Mouse (Mus musculus) limb, embryonic 14.5 days (tissue): ENCODE results near the gene Epm2aip1. TPM values are rescaled to one million over a fixed set of nuclear protein-coding genes. Genes with fewer than 3 reads are reported as not detected.

ENCODE experiments used
- ATAC-seq: fragments of 200-750 bp; cut with Nextera tagmentation; 2 replicates; pipeline ENCODE4 v1.8.0; 2017; ENCODE audit warnings: low read depth, moderate number of reproducible peaks, moderate TSS enrichment; ENCODE audit not compliant: low FRiP score
- DNase-seq: peaks from one replicate; pipeline ENCODE4 v3.0.0-alpha.2; 2015; ENCODE audit warnings: low spot score
- H3K27ac ChIP-seq: fragments of 300-500 bp; sonication (generic); replicated peaks from 2 replicates; pipeline ENCODE4 v1.5.1; 2014; ENCODE audit warnings: low read depth, mild to moderate bottlenecking, low read length, moderate library complexity, mixed read lengths
- H3K27me3 ChIP-seq: fragments of 300-500 bp; sonication (generic); 2 replicates; pipeline ENCODE4 v1.6.1; 2014; ENCODE audit warnings: low read length, mixed read lengths; ENCODE audit not compliant: control insufficient read depth, insufficient read depth
- H3K36me3 ChIP-seq: fragments of 300-500 bp; sonication (generic); 2 replicates; pipeline ENCODE4 v1.6.1; 2014; ENCODE audit warnings: mild to moderate bottlenecking, low read length, moderate library complexity, mixed read lengths; ENCODE audit not compliant: control insufficient read depth, insufficient read depth
- H3K4me1 ChIP-seq: fragments of 300-500 bp; sonication (generic); 2 replicates; pipeline ENCODE4 v1.6.1; 2014; ENCODE audit warnings: antibody characterized with exemption, low read length, mixed read lengths; ENCODE audit not compliant: control insufficient read depth, insufficient read depth
- H3K4me2 ChIP-seq: fragments of 300-500 bp; sonication (generic); replicated peaks from 2 replicates; pipeline ENCODE4 v1.6.1; 2014; ENCODE audit warnings: low read depth, mild to moderate bottlenecking, low read length, moderate library complexity; ENCODE audit not compliant: severe bottlenecking
- H3K4me3 ChIP-seq: fragments of 300-500 bp; sonication (generic); replicated peaks from 2 replicates; pipeline ENCODE4 v1.5.1; 2014; ENCODE audit warnings: low read length
- H3K9ac ChIP-seq: fragments of 300-500 bp; sonication (generic); 2 replicates; pipeline ENCODE4 v1.6.1; 2014; ENCODE audit warnings: mild to moderate bottlenecking, low read depth, low read length, moderate library complexity; ENCODE audit not compliant: severe bottlenecking
- H3K9me3 ChIP-seq: fragments of 300-500 bp; sonication (generic); 2 replicates; pipeline ENCODE4 v1.6.1; 2016; ENCODE audit warnings: low read length; ENCODE audit not compliant: control insufficient read depth
- POLR2A ChIP-seq: fragments of 200-500 bp; IDR thresholded peaks from 2 replicates; pipeline ENCODE4 v1.8.0; 2012; ENCODE audit warnings: inconsistent platforms, mild to moderate bottlenecking, moderate library complexity, borderline replicate concordance; ENCODE audit not compliant: insufficient read depth, insufficient read length; ENCODE audit errors: extremely low read depth
- WGBS: fragments of 180-500 bp; shearing (Covaris S2); extraction: QIAGEN DNeasy Blood & Tissue Kit; methylation state at CpG from one replicate; pipeline ENCODE4 v1.1.7; 2014; 5-methylcytosine and 5-hydroxymethylcytosine counted together
- polyA plus RNA-seq, 2 experiments: library from polyadenylated mRNA; depleted of rRNA in 1 of 2; stranded (reverse) in 1 of 2; unstranded in 1 of 2; fragments of >200 nt; fragmentation: Nextera tagmentation in 1 of 2; extraction: Ambion mirVana in 1 of 2; gene quantifications; 2 replicates each; pipeline versions ENCODE4 v1.2.1 to v1.2.3; 2012 to 2014

Gene Epm2aip1
- polyA plus RNA-seq, 2 experiments = 45.2 to 45.4 TPM

- peak overlapping the region; percentile 93 for H3K9ac ChIP-seq
- no peak for ATAC-seq
- H3K9me3 ChIP-seq = no peaks in the 10 kb centered on the region
- peak overlapping the region; percentile 82 for H3K4me2 ChIP-seq
- DNase-seq = peak; percentile 10
- peaks cover 33% of the 10 kb centered on the region for H3K4me1 ChIP-seq
- 11% methylated on average over 19 of the region's 19 CpGs for WGBS
- peaks cover 30% of the 10 kb centered on the region for H3K36me3 ChIP-seq
- no peak for TF ChIP-seq POLR2A
- peak overlapping the region; percentile 93 for H3K27ac ChIP-seq
- H3K27me3 ChIP-seq = no peaks in the 10 kb centered on the region
- H3K4me3 ChIP-seq = peak overlapping the region; percentile 91
These were observed 627 bp downstream of the Epm2aip1 start for GRCm38 (mm10) chr9:111272356-111272755.

DNA sequence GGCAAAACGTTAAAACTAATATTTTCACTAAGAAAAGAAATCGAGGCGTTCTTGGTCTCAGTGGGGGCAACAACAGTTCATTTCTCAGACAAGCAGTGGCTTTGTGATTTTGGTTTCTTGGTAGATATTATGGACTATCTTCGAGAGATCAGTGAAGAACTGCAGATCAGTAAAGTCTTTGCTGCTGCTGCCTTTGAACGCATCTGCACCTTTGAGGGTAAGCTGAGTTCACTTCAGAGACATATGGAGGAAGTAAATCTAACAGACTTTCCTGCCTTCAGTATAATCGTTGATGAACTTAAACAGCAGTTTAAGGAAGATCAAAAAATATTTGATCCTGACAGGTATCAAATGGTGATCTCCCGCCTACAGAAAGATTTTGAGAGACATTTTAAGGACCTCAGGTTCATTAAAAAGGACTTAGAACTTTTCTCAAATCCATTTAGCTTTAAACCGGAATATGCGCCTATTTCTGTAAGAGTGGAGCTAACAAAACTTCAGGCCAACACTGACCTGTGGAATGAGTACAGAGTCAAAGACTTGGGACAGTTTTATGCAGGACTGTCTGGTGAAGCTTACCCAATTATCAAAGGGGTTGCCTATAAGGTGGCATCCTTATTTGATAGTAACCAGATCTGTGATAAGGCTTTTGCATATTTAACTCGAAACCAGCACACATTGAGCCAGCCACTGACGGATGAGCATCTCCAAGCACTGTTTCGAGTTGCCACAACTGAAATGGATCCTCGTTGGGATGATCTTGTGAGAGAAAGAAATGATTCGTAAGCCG lies 1.5 kb downstream of the Epm2aip1 start:
- DNase-seq = no peak

GRCm38 (mm10) chr9:111273958-111274357 lies 2.2 kb downstream of the Epm2aip1 start:
- no peak for ATAC-seq
- Histone ChIP-seq H3K4me1 (peaks cover 33% of the 10 kb centered on the region), H3K9me3 (no peaks in the 10 kb centered on the region), H3K4me3 (0 out of 2 replicates have a peak overlapping the region, but pooled peaks have one; percentile 19), H3K27ac (no peak overlapping the region), H3K27me3 (no peaks in the 10 kb centered on the region), H3K4me2 (peak overlapping the region; percentile 82), H3K9ac (no peak overlapping the region), H3K36me3 (peaks cover 41% of the 10 kb centered on the region)
- WGBS = 81% methylated on average over 1 of the region's 1 CpGs
- no peak for TF ChIP-seq POLR2A
- DNase-seq = no peak

More for the DNA sequence above, 1.5 kb downstream of the Epm2aip1 start:
- H3K36me3 ChIP-seq = peaks cover 33% of the 10 kb centered on the region
- H3K4me2 ChIP-seq = peak overlapping the region; percentile 82
- no peak for TF ChIP-seq POLR2A
- peak overlapping the region; percentile 91 for H3K4me3 ChIP-seq
- no peaks in the 10 kb centered on the region for H3K27me3 ChIP-seq
- peaks cover 33% of the 10 kb centered on the region for H3K4me1 ChIP-seq
- ATAC-seq = no peak
- no peaks in the 10 kb centered on the region for H3K9me3 ChIP-seq
- H3K27ac ChIP-seq = no peak overlapping the region
- 58% methylated on average over 15 of the region's 15 CpGs for WGBS
- H3K9ac ChIP-seq = peak overlapping the region; percentile 93

DNA sequence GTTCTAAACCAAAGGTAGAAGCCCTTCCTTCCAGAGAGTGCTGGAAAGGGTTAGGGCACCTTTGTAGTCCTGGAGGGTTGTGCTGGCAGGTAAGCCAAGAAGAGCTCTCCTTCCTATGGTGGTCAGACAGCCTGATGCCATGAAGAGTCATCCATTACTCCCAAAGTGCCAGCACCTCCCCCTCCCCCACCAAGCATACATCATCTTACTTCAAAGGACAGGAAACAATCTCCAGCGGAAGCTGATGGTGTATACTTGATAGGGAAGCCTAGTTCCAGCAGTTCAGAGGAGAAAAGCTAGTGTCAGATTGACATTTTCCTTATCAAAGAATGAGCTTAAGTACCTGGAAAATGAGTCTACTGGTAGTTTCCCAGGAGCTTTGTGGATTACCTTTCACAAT lies 3.4 kb downstream of the Epm2aip1 start:
- Histone ChIP-seq H3K27me3 (no peaks in the 10 kb centered on the region), H3K4me2 (peak overlapping the region; percentile 82), H3K9me3 (no peaks in the 10 kb centered on the region), H3K4me1 (peaks cover 33% of the 10 kb centered on the region), H3K4me3 (peak overlapping the region; percentile 19), H3K27ac (no peak overlapping the region), H3K9ac (no peak overlapping the region), H3K36me3 (peaks cover 49% of the 10 kb centered on the region)
- TF ChIP-seq POLR2A = no peak
- WGBS = 38% methylated on average over 1 of the region's 1 CpGs
- no peak for DNase-seq
- no peak for ATAC-seq

DNA sequence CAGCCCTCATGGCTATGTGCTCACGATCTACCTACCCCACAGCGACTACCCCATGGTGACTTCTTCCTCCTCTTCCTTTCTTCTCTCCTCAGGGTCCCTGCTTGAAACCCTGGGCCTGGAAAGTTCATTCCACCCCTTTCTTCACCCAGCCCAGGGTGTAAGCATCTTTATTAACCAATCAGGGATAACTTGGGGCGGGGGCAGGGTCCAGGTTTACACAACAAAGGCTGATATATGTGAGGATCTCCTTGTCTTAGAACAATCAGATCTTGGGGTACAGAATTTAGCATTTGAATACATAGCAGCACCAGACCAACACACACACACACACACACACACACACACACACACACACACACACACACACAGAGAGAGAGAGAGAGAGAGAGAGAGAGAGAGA lies 13.3 kb downstream of the Epm2aip1 start:
- 50% methylated on average over 3 of the region's 3 CpGs for WGBS
- no peak for TF ChIP-seq POLR2A

More for the DNA sequence above, 13.3 kb downstream of the Epm2aip1 start:
- Histone ChIP-seq H3K9me3 (no peaks in the 10 kb centered on the region), H3K27me3 (no peaks in the 10 kb centered on the region), H3K4me2 (no peak overlapping the region), H3K4me1 (0 out of 2 replicates have a peak, but pooled peaks cover 6% of the 10 kb centered on the region), H3K4me3 (no peak overlapping the region), H3K9ac (no peak overlapping the region), H3K27ac (no peak overlapping the region), H3K36me3 (no peaks in the 10 kb centered on the region)
- ATAC-seq = no peak
- no peak for DNase-seq
